Mouse (Mus musculus): Measurements from ENCODE around the gene Dmrtc2. TPM values are rescaled to one million over a fixed set of nuclear protein-coding genes. Genes with fewer than 3 reads are reported as not detected.

Dmrtc2 gene
- polyA plus RNA-seq, 1 experiment from 2014 or later, result not detected

DNA sequence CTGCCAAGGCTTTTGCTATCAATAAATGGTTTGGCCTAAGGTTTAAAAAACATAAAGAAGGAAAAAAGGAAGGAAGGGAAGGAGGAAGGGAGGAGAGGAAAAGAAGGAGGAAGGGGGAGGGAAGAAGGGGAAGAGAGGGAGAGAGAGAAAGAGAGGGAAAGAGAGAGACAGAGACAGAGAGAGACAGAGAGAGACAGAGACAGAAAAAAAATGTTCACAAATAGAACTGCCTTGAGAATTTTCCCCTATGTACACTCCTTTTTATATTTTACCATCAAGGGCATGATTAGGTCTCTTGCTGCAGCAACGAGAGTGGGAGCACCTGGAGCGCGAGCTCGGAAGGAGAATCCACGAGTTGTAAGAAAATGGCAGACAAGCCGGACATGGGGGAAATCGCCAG, 7.9 kb upstream of the Dmrtc2 start, which contains the start of gene Gm9844:
Gm9844 (plus strand) TSS at position 301 of the 400 bp plus-strand sequence.
- 86% methylated on average over 7 of the region's 7 CpGs for WGBS
- Histone ChIP-seq H3K9ac (ENCODE audit: low read depth, low read length) (no peak within 1 kb of the TSS), H3K4me2 (replicated peaks; ENCODE audit: low read depth) (no peak within 1 kb of the TSS), H3K4me3 (ENCODE audit: low read depth, low read length) (no peak within 1 kb of the TSS), H3K4me1 (replicated peaks; ENCODE audit: control insufficient read depth, insufficient read depth, low read length) (no peaks in the 10 kb centered on the region), H3K9me3 (ENCODE audit: control insufficient read depth) (no peaks in the 10 kb centered on the region), H3K27ac (ENCODE audit: low read depth, low read length) (no peak within 1 kb of the TSS), H3K36me3 (ENCODE audit: control insufficient read depth, insufficient read depth) (no peaks in the 10 kb centered on the region), H3K27me3 (replicated peaks; ENCODE audit: control insufficient read depth, insufficient read depth, low read length) (no peaks in the 10 kb centered on the region)
- no peak for TF ChIP-seq CTCF (IDR thresholded peaks at IDR 0.05; ENCODE audit: low read depth)
- no peak for ATAC-seq

DNA sequence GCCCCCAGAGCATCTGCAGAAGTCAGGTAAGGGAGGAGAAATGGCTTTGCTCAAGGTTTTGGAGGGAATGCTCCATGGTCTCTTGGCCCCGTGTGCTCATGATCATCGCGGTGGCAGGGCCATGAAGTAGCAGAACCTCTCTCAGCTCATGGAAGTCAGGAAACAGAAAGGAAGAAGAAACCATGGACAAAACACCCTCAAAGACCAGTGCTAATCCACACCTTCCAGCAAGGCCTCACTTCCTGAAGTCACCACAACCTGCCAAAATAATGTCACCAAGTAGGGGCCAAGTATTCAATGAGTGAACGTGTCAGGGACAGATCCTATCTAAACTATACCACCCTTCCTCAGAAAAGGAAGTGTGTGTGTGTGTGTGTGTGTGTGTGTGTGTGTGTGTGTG, 7.0 kb upstream of the Dmrtc2 start:
- Histone ChIP-seq H3K36me3 (ENCODE audit: control insufficient read depth, insufficient read depth) (no peaks in the 10 kb centered on the region), H3K4me2 (replicated peaks; ENCODE audit: low read depth) (no peak overlapping the region), H3K27ac (ENCODE audit: low read depth, low read length) (no peak overlapping the region), H3K9me3 (ENCODE audit: control insufficient read depth) (no peaks in the 10 kb centered on the region), H3K4me3 (ENCODE audit: low read depth, low read length) (no peak overlapping the region), H3K4me1 (replicated peaks; ENCODE audit: control insufficient read depth, insufficient read depth, low read length) (no peaks in the 10 kb centered on the region), H3K9ac (ENCODE audit: low read depth, low read length) (no peak overlapping the region), H3K27me3 (replicated peaks; ENCODE audit: control insufficient read depth, insufficient read depth, low read length) (no peaks in the 10 kb centered on the region)
- no peak for ATAC-seq
- WGBS, result 80% methylated on average over 4 of the region's 4 CpGs
- TF ChIP-seq CTCF (IDR thresholded peaks at IDR 0.05; ENCODE audit: low read depth), result no peak

DNA sequence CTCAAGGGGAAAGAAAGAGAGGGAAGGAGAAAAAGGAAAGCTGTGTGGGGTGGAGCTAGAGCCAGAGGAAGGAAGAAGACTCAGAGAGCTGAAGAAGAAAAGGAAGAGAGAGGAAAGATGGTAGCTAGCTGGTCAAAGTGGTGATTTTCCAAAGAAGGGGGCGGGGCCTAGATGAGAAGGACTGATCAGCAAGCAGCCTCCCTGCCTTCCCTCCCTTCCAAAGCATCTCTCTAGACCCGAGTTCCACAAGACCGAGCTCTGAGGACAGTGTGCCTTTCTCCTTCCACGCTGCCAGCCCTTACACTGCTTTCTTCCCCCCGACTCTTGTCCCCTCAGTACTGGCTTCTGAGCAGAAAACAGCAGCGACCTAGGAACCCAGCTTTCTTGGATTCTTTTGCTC, 5.7 kb upstream of the Dmrtc2 start:
- Histone ChIP-seq H3K9ac (ENCODE audit: low read depth, low read length) (no peak overlapping the region), H3K27me3 (replicated peaks; ENCODE audit: control insufficient read depth, insufficient read depth, low read length) (no peaks in the 10 kb centered on the region), H3K27ac (ENCODE audit: low read depth, low read length) (no peak overlapping the region), H3K4me3 (ENCODE audit: low read depth, low read length) (no peak overlapping the region), H3K4me1 (replicated peaks; ENCODE audit: control insufficient read depth, insufficient read depth, low read length) (no peaks in the 10 kb centered on the region), H3K9me3 (ENCODE audit: control insufficient read depth) (no peaks in the 10 kb centered on the region), H3K36me3 (ENCODE audit: control insufficient read depth, insufficient read depth) (no peaks in the 10 kb centered on the region), H3K4me2 (replicated peaks; ENCODE audit: low read depth) (no peak overlapping the region)
- ATAC-seq, result no peak
- WGBS, result 28% methylated on average over 6 of the region's 6 CpGs
- TF ChIP-seq CTCF (IDR thresholded peaks at IDR 0.05; ENCODE audit: low read depth), result no peak

DNA sequence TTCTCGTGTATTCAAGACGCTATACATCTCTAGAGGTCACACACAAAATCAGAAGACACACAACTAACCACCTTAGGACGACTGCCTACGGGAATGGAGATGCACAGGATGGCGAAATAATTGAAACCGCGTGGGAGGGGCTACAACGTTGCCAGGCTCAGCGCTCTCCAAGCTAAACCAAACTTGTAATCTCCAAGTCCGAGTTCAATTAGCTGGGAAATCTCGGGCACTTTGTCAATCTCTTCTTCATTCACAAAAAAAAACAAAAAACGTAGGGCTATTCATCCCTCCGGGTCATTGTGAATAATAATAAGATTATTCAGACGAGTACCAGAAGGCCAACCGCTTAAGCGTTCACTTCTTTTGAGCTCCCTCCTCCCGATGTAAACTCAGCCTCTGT, 777 bp upstream of the Dmrtc2 start:
- H3K9me3 ChIP-seq (ENCODE audit: control insufficient read depth), result no peaks in the 10 kb centered on the region
- 62% methylated on average over 17 of the region's 17 CpGs for WGBS
- H3K9ac ChIP-seq (ENCODE audit: low read depth, low read length), result no peak overlapping the region
- H3K36me3 ChIP-seq (ENCODE audit: control insufficient read depth, insufficient read depth), result no peaks in the 10 kb centered on the region
- no peaks in the 10 kb centered on the region for H3K4me1 ChIP-seq (replicated peaks; ENCODE audit: control insufficient read depth, insufficient read depth, low read length)
- H3K27ac ChIP-seq (ENCODE audit: low read depth, low read length), result no peak overlapping the region
- ATAC-seq, result no peak
- H3K27me3 ChIP-seq (replicated peaks; ENCODE audit: control insufficient read depth, insufficient read depth, low read length), result 0 out of 2 replicates have a peak, but pooled peaks cover 4% of the 10 kb centered on the region
- TF ChIP-seq CTCF (IDR thresholded peaks at IDR 0.05; ENCODE audit: low read depth), result no peak
- no peak overlapping the region for H3K4me2 ChIP-seq (replicated peaks; ENCODE audit: low read depth)
- no peak overlapping the region for H3K4me3 ChIP-seq (ENCODE audit: low read depth, low read length)

DNA sequence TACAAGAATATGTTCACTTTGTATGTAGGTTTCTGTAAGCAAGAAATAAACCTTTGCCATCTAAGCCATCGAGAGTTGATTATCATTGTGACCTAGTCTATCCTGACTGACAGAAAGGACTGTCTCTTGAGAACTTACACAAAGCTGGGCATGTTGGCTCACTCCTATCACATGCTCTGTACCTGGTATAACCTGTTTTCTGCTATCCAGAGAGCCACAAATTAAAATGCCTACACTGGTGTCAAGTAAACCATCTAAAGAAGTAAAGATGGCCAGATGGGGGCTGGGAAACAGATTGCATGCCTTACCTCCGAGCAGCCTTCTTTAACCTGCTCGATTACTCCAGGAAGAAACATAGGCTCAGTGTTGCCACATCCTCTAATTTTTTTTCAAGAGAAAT, 7.7 kb downstream of the Dmrtc2 start:
- Histone ChIP-seq H3K4me3 (ENCODE audit: low read depth, low read length) (no peak overlapping the region), H3K9ac (ENCODE audit: low read depth, low read length) (no peak overlapping the region), H3K27me3 (replicated peaks; ENCODE audit: control insufficient read depth, insufficient read depth, low read length) (no peaks in the 10 kb centered on the region), H3K27ac (ENCODE audit: low read depth, low read length) (no peak overlapping the region), H3K36me3 (ENCODE audit: control insufficient read depth, insufficient read depth) (no peaks in the 10 kb centered on the region), H3K4me2 (replicated peaks; ENCODE audit: low read depth) (no peak overlapping the region), H3K9me3 (ENCODE audit: control insufficient read depth) (no peaks in the 10 kb centered on the region), H3K4me1 (replicated peaks; ENCODE audit: control insufficient read depth, insufficient read depth, low read length) (no peaks in the 10 kb centered on the region)
- no peak for ATAC-seq
- WGBS, result 66% methylated on average over 3 of the region's 3 CpGs
- no peak for TF ChIP-seq CTCF (IDR thresholded peaks at IDR 0.05; ENCODE audit: low read depth)

DNA sequence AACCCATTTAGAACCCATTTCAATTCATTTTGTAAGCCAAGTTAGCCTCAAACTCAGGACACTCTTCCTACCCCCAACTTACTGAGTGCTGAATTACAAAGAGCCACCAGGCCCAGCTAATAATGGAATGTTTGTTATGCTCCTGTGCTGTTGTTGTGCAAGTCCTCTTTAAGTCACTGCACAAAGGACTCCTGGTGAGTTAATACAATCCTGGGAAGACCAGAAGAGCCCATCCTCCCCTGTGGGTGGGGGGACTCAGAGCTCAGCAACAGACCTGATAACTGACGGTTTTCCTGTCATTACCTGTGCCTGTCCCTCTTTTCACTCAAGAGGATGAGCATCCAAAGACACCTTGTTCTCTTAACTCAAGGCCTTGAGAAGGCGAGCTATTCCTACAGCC, 9.8 kb downstream of the Dmrtc2 start:
- H3K36me3 ChIP-seq (ENCODE audit: control insufficient read depth, insufficient read depth), result no peaks in the 10 kb centered on the region
- WGBS, result 43% methylated on average over 2 of the region's 2 CpGs
- no peaks in the 10 kb centered on the region for H3K27me3 ChIP-seq (replicated peaks; ENCODE audit: control insufficient read depth, insufficient read depth, low read length)
- ATAC-seq, result no peak
- no peak for TF ChIP-seq CTCF (IDR thresholded peaks at IDR 0.05; ENCODE audit: low read depth)
- H3K4me3 ChIP-seq (ENCODE audit: low read depth, low read length), result no peak overlapping the region
- H3K9me3 ChIP-seq (ENCODE audit: control insufficient read depth), result no peaks in the 10 kb centered on the region
- H3K4me1 ChIP-seq (replicated peaks; ENCODE audit: control insufficient read depth, insufficient read depth, low read length), result no peaks in the 10 kb centered on the region
- H3K4me2 ChIP-seq (replicated peaks; ENCODE audit: low read depth), result no peak overlapping the region
- no peak overlapping the region for H3K27ac ChIP-seq (ENCODE audit: low read depth, low read length)
- no peak overlapping the region for H3K9ac ChIP-seq (ENCODE audit: low read depth, low read length)

Measured in intestine, postnatal 0 days (tissue).